Mouse (Mus musculus): Measurements from ENCODE around the gene Zfp953. TPM values are rescaled to one million over a fixed set of nuclear protein-coding genes. Genes with fewer than 3 reads are reported as not detected.
A peak's percentile ranks its signal among the peaks of the same experiment; 100 is the strongest.
"Not testable (repeated sequence)": the region's sequence is repeated elsewhere in the genome, so short reads cannot be mapped to it uniquely, and the experiment has no call there.

The Zfp953 gene
- 0.87 and 0.94 TPM in 2 replicates for polyA plus RNA-seq (2016; fragmentation: Nextera tagmentation; extraction: Ambion mirVana)

- Histone ChIP-seq H3K4me1 (peaks cover 6% of the 10 kb centered on the region), H3K36me3 (replicated peaks) (no peaks in the 10 kb centered on the region), H3K27me3 (no peaks in the 10 kb centered on the region), H3K4me2 (peak within 1 kb of the TSS; percentile 61), H3K9me3 (no peaks in the 10 kb centered on the region), H3K9ac (peak within 1 kb of the TSS; percentile 63), H3K4me3 (replicated peaks) (peak within 1 kb of the TSS; percentile 71), H3K27ac (no peak within 1 kb of the TSS)
- WGBS: under 1% methylated on average over 15 of the region's 15 CpGs
- peak; percentile 95 for ATAC-seq (ENCODE audit: low FRiP score)
Observed at GRCm38 (mm10) chr13:67360131-67360744, at the start of gene Zfp953, which contains the start of gene Gm28044. Gene Zfp953, minus strand, starts transcription at chr13:67360605. Gene Gm28044, minus strand, starts transcription at chr13:67360536.

DNA sequence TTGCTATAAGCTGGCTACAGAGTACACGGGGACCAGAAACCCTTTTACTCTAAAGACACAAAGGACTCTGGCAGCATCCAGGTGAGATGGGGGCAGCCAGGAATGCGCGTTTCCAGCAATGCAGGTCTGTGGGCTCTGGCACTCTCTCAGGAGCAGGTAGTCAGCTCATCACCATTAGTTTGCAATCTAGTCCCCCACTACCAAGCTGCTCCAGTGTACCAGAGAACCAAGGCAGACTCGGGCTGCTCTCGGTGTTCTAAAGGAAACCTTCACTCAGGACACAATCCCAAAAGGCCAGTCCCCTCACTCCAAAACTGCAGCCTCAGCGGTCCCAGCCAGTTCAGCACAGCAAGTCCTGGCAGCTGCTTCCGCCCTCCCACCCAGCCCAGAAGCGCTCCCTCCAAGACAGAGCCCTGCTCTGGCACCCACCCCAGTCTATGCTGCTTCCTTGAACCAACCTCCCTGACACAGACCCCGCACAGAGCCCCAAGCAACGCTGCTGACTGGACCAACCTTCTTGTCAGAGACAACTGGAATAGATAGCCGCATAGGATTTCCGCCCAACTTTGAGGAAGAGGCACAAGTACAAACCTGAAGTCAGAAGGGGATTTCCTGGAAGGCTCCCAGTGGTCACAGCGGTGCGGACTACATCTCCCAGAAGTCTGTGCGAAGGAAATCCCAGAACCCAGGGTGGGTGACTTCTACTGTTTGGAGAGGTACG, 38.9 kb upstream of the Zfp953 start, which contains the start of gene Zfp429:
TSS of gene Zfp429 (minus strand) at position 637 of the 721 bp plus-strand sequence.
- peak; percentile 97 for ATAC-seq (ENCODE audit: low FRiP score)
- Histone ChIP-seq H3K4me2 (peak within 1 kb of the TSS; percentile 60), H3K4me3 (replicated peaks) (peak within 1 kb of the TSS; percentile 53), H3K9ac (peak within 1 kb of the TSS; percentile 52)
- H3K27me3 ChIP-seq; H3K36me3 ChIP-seq (replicated peaks); H3K4me1 ChIP-seq; H3K27ac ChIP-seq; H3K9me3 ChIP-seq: not testable (repeated sequence)
- 8% methylated on average over 15 of the region's 16 CpGs for WGBS

- H3K4me2 ChIP-seq; H3K4me1 ChIP-seq; H3K9me3 ChIP-seq; H3K9ac ChIP-seq; H3K4me3 ChIP-seq (replicated peaks); H3K27me3 ChIP-seq; ATAC-seq (ENCODE audit: low FRiP score); H3K27ac ChIP-seq; H3K36me3 ChIP-seq (replicated peaks): not testable (repeated sequence)
- 63% methylated on average over 3 of the region's 3 CpGs for whole genome bisulfite sequencing
Observed at GRCm38 (mm10) chr13:67376255-67376654, 15.8 kb upstream of the Zfp953 start.

DNA sequence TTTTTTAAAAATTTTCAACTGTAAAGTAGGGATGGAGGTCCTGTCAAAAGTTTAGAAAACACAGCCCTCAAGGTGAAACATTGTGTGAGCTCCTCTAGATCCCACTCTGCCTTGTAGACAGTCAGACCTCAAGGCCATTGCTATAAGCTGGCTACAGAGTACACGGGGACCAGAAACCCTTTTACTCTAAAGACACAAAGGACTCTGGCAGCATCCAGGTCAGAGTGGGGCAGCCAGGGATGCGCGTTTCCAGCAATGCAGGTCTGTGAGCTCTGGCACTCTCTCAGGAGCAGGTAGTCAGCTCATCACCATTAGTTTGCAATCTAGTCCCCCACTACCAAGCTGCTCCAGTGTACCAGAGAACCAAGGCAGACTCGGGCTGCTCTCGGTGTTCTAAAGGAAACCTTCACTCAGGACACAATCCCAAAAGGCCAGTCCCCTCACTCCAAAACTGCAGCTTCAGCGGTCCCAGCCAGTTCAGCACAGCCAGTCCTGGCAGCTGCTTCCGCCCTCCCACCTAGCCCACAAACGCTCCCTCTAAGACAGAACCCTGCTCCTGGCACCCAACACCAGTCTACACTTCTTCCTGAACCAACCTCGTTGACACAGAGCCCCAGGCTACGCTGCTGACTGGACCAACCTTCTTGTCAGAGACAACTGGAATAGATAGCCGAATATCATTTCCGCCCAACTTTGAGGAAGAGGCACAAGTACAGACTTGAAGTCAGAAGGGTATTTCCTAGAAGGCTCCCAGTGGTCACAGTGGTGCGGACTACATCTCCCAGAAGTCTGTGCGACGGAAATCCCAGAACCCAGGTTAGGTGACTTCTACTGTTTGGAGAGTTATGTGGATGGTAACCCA, 14.9 kb upstream of the Zfp953 start, which contains the start of the genes Gm28041 and Zfp456:
TSS of gene Gm28041 (minus strand) at position 684 of the 862 bp plus-strand sequence.
TSS of gene Zfp456 (minus strand) at position 761 of the 862 bp plus-strand sequence.
- WGBS: 20% methylated on average over 15 of the region's 15 CpGs
- Histone ChIP-seq H3K9ac (peak within 1 kb of the TSS; percentile 17; the same call in 1 of the 2 replicates), H3K4me2 (peak within 1 kb of the TSS; percentile 51), H3K4me3 (replicated peaks) (peak within 1 kb of the TSS; percentile 37)
- H3K36me3 ChIP-seq (replicated peaks); H3K9me3 ChIP-seq; H3K27me3 ChIP-seq; H3K4me1 ChIP-seq; H3K27ac ChIP-seq: not testable (repeated sequence)
- ATAC-seq (ENCODE audit: low FRiP score): peak; percentile 85

DNA sequence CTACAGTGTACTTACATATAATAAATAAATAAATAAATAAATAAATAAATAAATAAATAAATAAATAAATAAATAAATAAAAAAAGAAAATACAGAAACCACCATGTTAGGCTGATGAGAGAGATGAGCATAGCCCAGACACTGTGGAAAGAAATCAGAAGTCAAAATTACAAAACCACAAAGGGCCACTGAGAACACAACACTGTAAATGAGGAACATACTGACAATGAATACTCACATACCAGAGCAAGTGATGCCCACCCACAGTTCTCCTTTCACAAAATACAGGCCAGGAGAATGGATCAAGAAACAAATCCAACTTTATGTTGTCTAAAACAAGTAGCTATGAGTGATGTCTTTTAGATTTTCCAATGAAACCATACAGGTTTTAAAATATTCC, 8.6 kb downstream of the Zfp953 start:
- Histone ChIP-seq H3K4me2 (no peak overlapping the region), H3K27me3 (no peaks in the 10 kb centered on the region), H3K4me3 (replicated peaks) (no peak overlapping the region), H3K4me1 (no peaks in the 10 kb centered on the region), H3K9ac (no peak overlapping the region), H3K27ac (no peak overlapping the region), H3K9me3 (no peaks in the 10 kb centered on the region), H3K36me3 (replicated peaks) (no peaks in the 10 kb centered on the region)
- ATAC-seq (ENCODE audit: low FRiP score): no peak

DNA sequence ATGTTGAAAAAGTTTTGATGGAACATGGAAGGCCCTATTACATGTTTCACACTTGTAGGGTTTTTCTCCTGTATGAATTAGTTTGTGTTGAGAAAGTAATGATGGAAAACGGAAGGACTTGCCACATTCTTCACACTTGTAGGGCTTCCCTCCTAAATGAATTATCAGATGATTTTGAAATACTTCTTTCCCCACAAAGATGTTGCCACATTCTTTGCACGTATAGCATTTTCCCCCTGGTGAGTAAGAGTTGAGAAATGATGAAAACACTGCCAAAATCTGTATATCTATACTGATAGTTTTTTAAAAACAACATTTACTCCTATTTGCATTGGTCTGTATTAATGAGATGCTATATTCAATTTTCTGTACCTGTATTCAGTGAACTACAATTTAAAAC, 17.0 kb downstream of the Zfp953 start:
- Histone ChIP-seq H3K9me3 (no peaks in the 10 kb centered on the region), H3K9ac (no peak overlapping the region), H3K4me2 (no peak overlapping the region), H3K4me3 (replicated peaks) (no peak overlapping the region), H3K4me1 (no peaks in the 10 kb centered on the region), H3K27ac (no peak overlapping the region), H3K36me3 (replicated peaks) (no peaks in the 10 kb centered on the region), H3K27me3 (no peaks in the 10 kb centered on the region)
- ATAC-seq (ENCODE audit: low FRiP score): no peak
- 87% methylated on average over 2 of the region's 2 CpGs for WGBS

DNA sequence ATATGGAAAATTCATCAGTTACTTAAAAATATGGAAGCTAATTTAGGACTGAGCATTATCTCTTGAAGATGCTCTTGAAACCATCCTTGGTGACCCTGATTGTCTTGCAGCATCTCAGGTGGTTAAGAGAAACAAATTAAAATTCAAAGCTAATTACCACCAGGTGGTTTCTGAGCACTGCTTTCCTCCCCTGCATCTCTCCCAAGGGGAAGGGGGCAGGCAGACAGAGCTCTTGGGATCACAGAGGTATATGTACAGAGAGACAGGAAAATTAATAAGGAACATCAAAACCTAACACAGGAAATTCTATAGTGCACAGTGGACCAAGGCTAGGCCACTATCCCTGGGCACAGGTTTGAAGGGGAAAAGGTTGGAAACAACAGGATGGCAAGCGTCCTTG, 27.5 kb downstream of the Zfp953 start:
- WGBS: 64% methylated on average over 1 of the region's 1 CpGs
- Histone ChIP-seq H3K9me3 (no peaks in the 10 kb centered on the region), H3K27ac (no peak overlapping the region), H3K27me3 (no peaks in the 10 kb centered on the region), H3K9ac (peak overlapping the region; percentile 55), H3K4me3 (replicated peaks) (peak overlapping the region; percentile 53), H3K36me3 (replicated peaks) (no peaks in the 10 kb centered on the region), H3K4me2 (peak overlapping the region; percentile 65), H3K4me1 (peaks cover 9% of the 10 kb centered on the region)
- peak; percentile 28; the same call in 1 of the 2 replicates for ATAC-seq (ENCODE audit: low FRiP score)

DNA sequence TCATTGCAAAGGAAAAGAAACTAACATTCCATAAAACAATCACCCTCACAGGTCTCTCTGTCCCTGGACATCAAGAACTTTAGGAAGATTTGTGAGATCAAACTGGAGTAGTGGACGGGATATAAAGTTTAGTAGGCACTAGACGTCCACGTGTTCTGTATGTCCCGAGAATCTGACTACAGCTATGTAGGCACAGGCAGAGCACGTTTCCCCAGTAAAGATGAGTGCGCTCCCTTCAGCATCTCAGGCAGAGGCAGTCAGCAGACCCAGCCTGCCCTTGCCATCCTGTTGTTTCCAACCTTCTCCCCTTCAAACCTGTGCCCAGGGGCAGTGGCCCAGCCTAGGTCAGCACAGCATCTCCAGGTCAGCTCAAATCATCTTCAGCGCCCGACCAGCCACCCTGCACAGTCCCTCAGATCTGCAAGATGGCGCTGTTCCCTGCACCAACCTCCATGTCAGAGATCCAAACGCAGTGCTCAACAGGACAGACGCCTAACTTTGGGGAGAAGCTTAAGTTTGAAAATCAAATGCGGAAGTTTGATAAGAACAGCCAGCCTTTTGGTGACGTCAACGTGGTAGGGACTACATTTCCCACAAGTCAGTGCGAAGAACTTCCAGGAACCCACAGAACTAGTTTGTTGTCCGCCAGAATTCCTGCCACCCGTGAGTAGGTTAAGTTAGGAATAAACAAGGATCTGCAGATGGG, 28.2 kb downstream of the Zfp953 start, which contains the start of gene Zfp595:
TSS of gene Zfp595 (minus strand) at position 552 of the 706 bp plus-strand sequence.
- H3K9me3 ChIP-seq: no peaks in the 10 kb centered on the region
- no peaks in the 10 kb centered on the region for H3K27me3 ChIP-seq
- no peak within 1 kb of the TSS for H3K27ac ChIP-seq
- ATAC-seq (ENCODE audit: low FRiP score): peak; percentile 92
- peak within 1 kb of the TSS; percentile 53 for H3K4me3 ChIP-seq (replicated peaks)
- no peaks in the 10 kb centered on the region for H3K36me3 ChIP-seq (replicated peaks)
- H3K9ac ChIP-seq: peak within 1 kb of the TSS; percentile 55
- H3K4me2 ChIP-seq: peak within 1 kb of the TSS; percentile 65
- H3K4me1 ChIP-seq: peaks cover 9% of the 10 kb centered on the region
- WGBS: 17% methylated on average over 17 of the region's 17 CpGs

DNA sequence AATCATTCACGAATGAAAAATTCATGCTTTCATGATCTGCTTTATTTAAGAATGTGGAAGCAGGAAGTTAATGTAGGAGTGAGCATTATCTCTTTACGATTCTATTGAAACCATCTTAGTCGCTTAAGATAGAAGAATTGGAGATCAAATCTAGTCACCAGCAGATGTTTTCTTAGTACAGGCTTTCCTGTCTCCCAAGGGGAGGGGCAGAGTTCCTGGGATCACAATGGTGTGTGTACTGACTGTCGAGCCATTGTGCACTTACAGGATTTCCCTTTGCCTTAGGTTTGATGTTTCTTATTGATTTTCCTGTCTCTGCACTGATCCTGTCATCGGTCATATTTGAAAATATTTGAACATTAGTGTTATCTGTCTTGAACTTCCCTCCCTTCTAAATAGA, 53.7 kb downstream of the Zfp953 start:
- Histone ChIP-seq H3K27me3 (no peaks in the 10 kb centered on the region), H3K4me2 (peak overlapping the region; percentile 78), H3K27ac (no peak overlapping the region), H3K4me3 (replicated peaks) (peak overlapping the region; percentile 64), H3K4me1 (peaks cover 7% of the 10 kb centered on the region), H3K9me3 (no peaks in the 10 kb centered on the region), H3K9ac (0 out of 2 replicates have a peak overlapping the region, but pooled peaks have one; percentile 71), H3K36me3 (replicated peaks) (no peaks in the 10 kb centered on the region)
- peak; percentile 66 for ATAC-seq (ENCODE audit: low FRiP score)
- 37% methylated on average over 5 of the region's 5 CpGs for WGBS

DNA sequence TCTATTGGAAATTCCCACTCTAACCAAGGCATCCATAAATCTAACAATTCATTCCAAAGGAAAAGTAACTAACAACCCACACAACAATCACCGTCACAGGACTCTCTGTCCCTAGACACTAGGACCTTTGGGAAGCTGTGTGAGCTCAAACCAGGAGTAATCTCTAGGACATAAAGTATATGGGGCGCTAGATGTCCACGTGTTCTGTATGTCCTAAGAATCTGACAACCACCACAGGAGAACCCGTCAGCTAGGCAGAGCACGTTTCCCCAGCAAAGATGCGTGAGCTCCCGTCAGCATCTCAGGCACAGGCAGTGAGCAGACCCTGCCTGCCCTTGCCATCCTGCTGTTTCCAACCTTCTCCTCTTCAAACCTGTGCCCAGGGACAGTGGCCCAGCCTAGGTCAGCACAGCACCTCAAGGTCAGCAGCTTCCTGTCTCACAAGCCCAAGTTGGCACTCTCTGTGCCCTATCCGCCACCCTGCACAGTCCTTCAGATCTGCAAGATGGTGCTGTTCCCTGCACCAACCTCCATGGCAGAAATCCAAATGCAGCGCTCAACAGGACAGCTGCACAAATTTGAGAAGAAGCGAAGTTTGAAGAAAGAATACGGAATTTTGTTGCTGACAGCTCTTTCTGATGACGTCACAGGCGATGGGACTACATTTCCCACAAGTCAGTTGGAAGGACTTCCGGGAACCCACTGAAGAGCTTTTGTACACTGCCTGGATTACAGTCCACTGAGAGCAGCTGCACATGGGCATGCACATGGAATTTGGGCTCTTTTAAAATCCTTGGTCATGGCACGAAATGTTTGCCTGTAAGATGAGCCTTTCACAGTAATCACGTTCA, 54.4 kb downstream of the Zfp953 start, which contains the start of gene Zfp457:
TSS of gene Zfp457 (minus strand) at position 664 of the 851 bp plus-strand sequence.
- ATAC-seq (ENCODE audit: low FRiP score): peak; percentile 99
- H3K9me3 ChIP-seq: no peaks in the 10 kb centered on the region
- H3K4me2 ChIP-seq: peak within 1 kb of the TSS; percentile 78
- peak within 1 kb of the TSS; percentile 71 for H3K9ac ChIP-seq
- no peaks in the 10 kb centered on the region for H3K36me3 ChIP-seq (replicated peaks)
- peak within 1 kb of the TSS; percentile 64 for H3K4me3 ChIP-seq (replicated peaks)
- H3K27ac ChIP-seq: no peak within 1 kb of the TSS
- H3K27me3 ChIP-seq: no peaks in the 10 kb centered on the region
- peaks cover 7% of the 10 kb centered on the region for H3K4me1 ChIP-seq
- WGBS: 10% methylated on average over 16 of the region's 16 CpGs

Measured in forebrain, embryonic 12.5 days (tissue).